Mouse (Mus musculus): ENCODE results near the gene Zfp39. TPM values are rescaled to one million over a fixed set of nuclear protein-coding genes. Genes with fewer than 3 reads are reported as not detected.

The Zfp39 gene
- total RNA-seq (2015; ENCODE audit: low replicate concordance) (79.2 and 83.3 TPM in 2 replicates), total RNA-seq (2017; ENCODE audit: low replicate concordance) (44.4 and 49.4 TPM in 2 replicates)

DNA sequence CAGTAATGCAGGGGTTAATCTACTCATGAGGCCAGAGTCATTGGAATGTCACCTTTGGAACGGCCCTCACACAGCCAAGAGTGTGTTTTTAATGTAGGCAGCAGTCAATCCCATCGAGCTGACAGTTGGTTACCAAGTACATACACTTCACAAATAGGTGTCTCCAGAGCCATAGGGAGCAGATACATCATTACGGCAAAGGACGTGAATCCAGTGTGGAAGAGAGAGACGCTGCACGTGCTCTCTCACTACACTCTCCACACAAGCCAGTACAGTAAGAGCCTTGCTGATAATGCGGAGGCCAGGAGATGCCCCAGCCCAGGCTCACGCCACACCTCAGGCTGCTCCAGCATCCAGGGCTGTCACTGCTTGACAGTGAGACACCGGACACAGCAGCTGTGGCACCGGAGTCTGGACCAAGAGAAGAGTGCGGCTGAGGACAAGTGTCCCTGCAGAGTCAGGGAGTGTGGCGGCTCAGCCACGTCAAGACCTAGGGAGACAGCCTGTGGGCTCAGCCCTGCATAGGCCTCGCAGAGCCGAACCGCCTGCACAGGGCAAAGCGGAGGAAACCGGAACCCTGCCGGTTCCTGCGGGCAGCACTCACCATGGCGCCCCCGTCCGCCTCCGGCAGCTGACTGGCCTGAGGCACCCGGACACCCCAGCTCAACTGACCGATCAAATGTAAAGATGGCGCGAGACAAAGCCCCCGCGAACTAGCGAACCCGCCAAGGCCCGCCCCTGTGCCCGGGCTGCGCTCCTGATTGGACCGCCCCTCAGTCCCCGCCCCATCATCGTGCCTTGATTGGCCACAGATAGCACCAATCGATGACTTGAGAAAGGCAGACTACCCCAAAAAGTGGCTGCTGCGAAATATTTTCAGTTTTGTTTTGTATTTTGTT is at the start of gene Zfp39:
Gene Zfp39, minus strand, starts transcription at position 715 of the 899 bp plus-strand sequence.
- ATAC-seq (replicated peaks; ENCODE audit: low FRiP score, poor library complexity, severe bottlenecking): peak; percentile 81

GRCm38 (mm10) chr11:58953351-58954169 is 49.5 kb upstream of the Zfp39 start:
- peak; percentile 16 for ATAC-seq (replicated peaks; ENCODE audit: low FRiP score, poor library complexity, severe bottlenecking)

GRCm38 (mm10) chr11:58951210-58951609 is 47.2 kb upstream of the Zfp39 start:
- ATAC-seq (replicated peaks; ENCODE audit: low FRiP score, poor library complexity, severe bottlenecking): no peak

- ATAC-seq (replicated peaks; ENCODE audit: low FRiP score, poor library complexity, severe bottlenecking): no peak
Observed at GRCm38 (mm10) chr11:58949480-58950431, 45.7 kb upstream of the Zfp39 start.

GRCm38 (mm10) chr11:58948542-58949479 is 44.8 kb upstream of the Zfp39 start, which contains the start of gene Hist3h2ba:
TSS of gene Hist3h2ba (plus strand) at chr11:58948920.
- ATAC-seq (replicated peaks; ENCODE audit: low FRiP score, poor library complexity, severe bottlenecking): peak; percentile 75

DNA sequence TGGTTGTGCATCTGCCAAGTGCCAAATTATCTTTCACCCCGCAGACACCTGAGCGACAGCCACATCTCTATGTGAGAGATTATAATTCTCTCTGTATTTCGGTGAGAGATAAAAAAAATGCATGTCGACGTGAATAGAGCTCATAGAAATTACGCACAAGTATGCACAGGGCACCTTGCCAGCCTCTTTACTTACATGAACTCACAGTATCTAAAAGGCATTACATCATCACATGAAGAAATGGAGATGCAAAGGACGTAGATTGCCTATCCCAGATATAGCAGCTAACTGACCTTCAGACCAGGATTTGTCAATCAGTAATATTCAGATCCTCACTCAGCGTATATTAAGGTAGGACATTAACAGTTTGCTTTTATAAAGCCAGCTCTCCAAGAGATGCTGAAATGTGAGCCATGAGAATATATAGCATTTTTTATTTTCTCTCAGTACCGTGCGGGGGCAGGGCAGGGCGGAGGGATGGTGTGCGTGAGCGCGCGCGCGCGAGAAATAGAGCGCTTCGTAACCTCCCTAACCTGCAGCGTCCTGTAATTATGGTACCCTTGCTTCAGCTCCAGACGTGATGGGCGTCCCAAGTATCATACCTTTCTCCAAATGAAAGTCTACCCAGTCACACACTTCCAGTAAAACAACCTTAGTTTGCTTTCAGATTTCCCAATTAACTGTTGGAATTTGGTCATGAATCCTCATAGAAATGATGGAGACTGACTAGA is 43.9 kb upstream of the Zfp39 start:
- peak; percentile 74 for ATAC-seq (replicated peaks; ENCODE audit: low FRiP score, poor library complexity, severe bottlenecking)

GRCm38 (mm10) chr11:58947306-58947705 is 43.3 kb upstream of the Zfp39 start:
- ATAC-seq (replicated peaks; ENCODE audit: low FRiP score, poor library complexity, severe bottlenecking): no peak

DNA sequence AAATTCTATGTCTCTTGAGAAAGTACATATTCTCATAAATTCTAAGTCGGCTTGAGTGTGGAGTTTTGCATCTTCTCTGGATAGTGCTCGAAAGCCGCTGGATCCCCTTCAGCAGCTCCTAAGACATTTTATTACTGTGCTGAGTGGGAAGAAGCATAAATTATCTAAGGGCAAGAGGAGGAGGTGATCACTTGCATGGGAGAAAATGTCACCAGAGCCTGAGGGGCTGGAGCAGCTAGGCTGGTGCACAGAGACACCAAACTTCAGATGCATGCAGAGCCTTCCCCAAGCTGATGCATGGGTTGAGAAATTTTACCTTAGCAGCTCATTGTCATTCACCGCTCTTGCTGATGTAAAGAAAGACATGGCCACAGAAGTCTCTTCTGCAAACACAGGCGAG is 40.1 kb upstream of the Zfp39 start:
- ATAC-seq (replicated peaks; ENCODE audit: low FRiP score, poor library complexity, severe bottlenecking): no peak

DNA sequence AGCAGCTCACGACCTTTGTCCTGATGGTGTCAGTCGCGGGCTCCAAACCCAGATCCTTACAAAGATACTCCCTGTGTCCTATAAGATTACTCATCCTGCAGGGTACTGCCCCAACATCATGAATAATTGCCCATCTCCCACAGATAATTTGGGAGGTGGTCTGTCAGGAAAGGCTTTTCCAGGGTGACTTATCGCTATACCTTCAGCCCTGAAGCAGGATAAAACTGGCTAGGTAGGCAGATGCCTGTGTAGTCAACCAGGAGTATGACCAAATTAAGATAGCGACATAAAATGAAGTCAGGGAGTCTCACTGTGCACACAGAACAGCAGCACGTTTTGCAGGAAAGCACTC is 35.0 kb upstream of the Zfp39 start:
- ATAC-seq (replicated peaks; ENCODE audit: low FRiP score, poor library complexity, severe bottlenecking): no peak

DNA sequence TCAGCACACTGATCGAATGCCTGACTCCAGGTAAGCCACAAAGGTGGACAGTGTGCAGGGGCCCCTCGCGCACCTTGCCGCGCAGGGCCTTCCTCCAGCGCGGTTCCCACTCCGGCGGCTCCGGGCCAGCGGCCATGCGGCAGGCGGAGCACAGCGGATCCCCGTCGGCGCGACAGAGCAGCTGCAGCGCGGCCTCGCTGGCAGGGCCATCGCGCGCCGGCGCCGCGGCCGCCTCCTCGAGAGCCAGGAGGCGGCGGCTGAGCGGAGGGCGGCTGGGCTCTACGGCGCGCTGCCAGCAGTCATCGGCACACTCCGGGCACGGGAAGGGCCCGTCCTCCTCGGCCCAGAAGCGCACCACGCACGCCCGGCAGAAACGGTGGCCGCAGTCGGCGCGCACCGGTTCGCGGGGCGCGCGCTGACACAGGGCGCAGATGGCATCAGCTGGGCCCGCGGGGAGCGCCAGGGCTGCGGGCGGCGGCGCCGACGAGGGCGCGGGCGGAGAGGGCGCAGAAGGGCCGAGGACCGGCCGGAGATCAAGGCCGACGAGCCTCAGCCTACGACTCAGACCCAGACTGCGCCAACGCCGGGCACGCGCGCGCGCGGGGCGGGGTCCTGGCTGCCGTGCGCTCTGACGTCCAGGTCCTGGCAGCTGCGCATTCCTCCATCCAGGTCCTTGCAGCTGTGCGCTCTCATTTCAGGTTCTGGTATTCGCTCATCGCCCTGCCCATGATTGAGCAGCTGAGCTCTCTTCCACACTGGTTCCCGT is 34.5 kb upstream of the Zfp39 start, which contains the start of gene Rnf187:
Gene Rnf187, minus strand, starts transcription at position 595 of the 766 bp plus-strand sequence.
- ATAC-seq (replicated peaks; ENCODE audit: low FRiP score, poor library complexity, severe bottlenecking): peak; percentile 91

DNA sequence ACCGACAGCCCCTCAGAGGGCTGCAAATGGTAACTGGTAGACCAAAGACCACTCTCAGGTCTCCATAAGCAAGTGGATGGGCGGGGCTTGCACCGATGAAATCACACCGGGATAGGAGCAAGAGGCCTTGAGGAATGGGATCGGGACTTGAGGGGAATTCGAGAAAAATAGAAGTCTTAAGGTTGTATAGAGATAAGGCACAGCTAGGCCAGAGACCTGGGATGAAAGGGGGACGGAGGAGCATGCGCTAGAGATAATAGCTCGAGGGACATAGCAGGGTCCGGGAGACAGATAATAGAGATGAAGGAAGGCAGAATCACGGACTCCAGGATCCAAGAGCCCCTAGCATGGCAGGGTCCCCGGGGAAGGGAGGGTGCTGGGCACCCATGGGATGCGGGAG is 33.9 kb upstream of the Zfp39 start:
- ATAC-seq (replicated peaks; ENCODE audit: low FRiP score, poor library complexity, severe bottlenecking): peak; percentile 53

- no peak for ATAC-seq (replicated peaks; ENCODE audit: low FRiP score, poor library complexity, severe bottlenecking)
Observed at GRCm38 (mm10) chr11:58931576-58931975, 27.6 kb upstream of the Zfp39 start.

- peak; percentile 53 for ATAC-seq (replicated peaks; ENCODE audit: low FRiP score, poor library complexity, severe bottlenecking)
Observed at GRCm38 (mm10) chr11:58930254-58930653, 26.2 kb upstream of the Zfp39 start.

- no peak for ATAC-seq (replicated peaks; ENCODE audit: low FRiP score, poor library complexity, severe bottlenecking)
Observed at GRCm38 (mm10) chr11:58929641-58930040, 25.6 kb upstream of the Zfp39 start.

- no peak for ATAC-seq (replicated peaks; ENCODE audit: low FRiP score, poor library complexity, severe bottlenecking)
Observed at GRCm38 (mm10) chr11:58929055-58929454, 25.0 kb upstream of the Zfp39 start.

DNA sequence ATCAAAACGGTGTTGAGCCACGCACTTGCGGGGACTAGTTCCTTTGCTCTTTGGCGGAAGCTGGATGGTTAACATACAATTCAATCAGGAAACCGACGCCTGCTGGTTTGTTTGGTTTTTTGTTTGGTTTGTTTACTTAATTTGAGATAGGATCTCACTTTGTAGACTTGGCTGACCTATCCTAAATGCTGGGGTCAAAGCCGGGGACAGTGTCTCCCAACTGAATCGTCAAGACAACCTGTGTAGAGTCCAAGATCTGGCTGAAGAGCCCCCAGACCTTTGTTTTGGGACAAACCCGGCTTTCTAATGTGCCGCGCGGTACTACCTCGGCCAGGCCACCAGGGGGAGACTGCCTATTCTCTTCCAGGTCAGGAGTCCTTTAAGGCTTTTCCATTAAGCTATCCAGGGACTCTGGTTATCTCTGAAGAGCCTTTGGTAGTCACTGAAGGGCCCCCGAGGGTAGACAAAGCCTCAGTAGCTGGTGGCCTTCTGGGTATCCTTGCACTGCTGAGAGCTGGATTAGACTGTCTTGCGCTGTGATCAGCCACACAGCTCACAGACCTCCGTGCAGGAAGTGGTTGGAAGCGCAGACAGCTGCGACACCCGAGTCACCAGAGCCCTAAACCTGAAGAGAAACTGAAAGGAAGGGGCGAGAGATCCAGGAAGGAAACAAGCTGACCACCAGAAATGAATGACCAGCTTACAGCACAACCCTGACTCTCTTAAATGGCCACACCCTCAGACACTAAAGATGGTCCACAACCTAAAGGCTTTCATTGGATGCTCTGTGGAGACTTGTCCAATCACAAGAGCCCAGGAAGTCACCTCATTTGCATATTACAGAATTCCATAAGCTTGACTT is 24.0 kb upstream of the Zfp39 start:
- peak; percentile 77 for ATAC-seq (replicated peaks; ENCODE audit: low FRiP score, poor library complexity, severe bottlenecking)
